Mouse (Mus musculus) layer of hippocampus, postnatal 14 days (tissue): Measurements from ENCODE around the gene Lrch3. TPM values are rescaled to one million over a fixed set of nuclear protein-coding genes. Genes with fewer than 3 reads are reported as not detected.
A peak's percentile ranks its signal among the peaks of the same experiment; 100 is the strongest.

Experiments used
- DNase-seq, 2 experiments: peaks; one replicate each; pipeline ENCODE4 v3.0.0; 2021 to 2022; ENCODE audit warnings: low spot score in 2 of 2, mixed read lengths in 1 of 2
- total RNA-seq, 2 experiments: library from RNA; stranded (reverse); gene quantifications; 2 replicates each; pipeline ENCODE4 v1.2.3; 2021

Gene Lrch3
- total RNA-seq, 2 experiments from 2014 or later: 36.0 to 42.8 TPM

DNA sequence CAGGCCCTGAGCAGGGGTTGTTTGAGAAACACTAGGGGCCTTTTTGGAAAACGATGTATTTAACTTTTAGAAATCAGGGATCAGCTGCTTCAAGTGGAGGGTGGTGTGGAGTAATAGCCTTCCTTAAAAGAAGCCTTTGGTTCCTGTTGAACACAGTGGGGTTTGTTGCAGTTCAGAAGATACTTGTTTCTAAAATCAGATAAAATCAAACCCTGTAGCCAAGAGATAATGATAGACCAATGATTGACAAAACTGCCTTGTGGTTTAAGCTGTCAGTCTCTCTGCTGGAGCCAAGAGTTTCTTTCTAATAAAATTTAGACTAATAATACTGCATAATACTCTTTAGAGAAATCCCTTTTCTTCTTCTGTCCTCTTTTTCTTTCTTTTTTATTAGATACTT lies 66.3 kb downstream of the Lrch3 start:
- DNase-seq: peak in 1 of 2 experiments; percentile 44

DNA sequence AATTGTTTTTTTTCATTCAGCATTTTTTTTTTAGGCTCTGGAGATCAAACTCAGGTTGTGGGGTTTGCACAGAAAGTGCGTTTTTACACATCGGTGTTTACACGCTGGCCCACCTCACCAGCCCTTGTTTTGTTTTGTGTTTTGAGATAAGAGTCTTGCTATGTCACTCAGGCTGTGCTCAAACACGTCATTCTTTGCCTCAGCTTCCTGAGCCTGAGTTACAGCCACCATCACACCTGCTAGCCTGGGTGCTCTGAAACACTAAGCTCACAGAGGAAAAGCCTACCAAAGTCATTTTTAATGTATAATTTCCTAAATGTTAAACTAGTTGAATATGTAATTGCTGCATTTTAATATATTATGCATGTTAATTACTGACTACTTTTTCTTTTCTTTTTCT lies 67.5 kb downstream of the Lrch3 start:
- no peak for DNase-seq

DNA sequence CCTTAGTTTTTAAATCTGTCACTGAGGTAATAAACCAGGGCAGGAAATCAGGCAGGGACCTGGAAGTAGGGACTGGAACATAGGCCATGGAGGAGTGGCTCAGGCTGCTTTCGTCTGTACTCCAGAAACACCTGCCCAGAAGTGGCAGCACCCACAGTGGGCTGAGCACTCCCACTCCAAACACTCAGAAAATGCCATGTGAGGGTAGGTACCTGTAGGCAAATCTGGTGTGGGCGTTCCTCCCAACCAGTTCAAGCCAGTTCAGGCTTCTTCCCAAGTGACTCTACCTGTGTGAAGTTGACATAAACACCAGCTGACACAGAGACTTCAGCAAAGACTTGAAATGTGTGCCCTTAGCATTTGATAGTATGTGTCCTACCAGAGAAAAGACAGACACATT lies 70.7 kb downstream of the Lrch3 start:
- DNase-seq: no peak

DNA sequence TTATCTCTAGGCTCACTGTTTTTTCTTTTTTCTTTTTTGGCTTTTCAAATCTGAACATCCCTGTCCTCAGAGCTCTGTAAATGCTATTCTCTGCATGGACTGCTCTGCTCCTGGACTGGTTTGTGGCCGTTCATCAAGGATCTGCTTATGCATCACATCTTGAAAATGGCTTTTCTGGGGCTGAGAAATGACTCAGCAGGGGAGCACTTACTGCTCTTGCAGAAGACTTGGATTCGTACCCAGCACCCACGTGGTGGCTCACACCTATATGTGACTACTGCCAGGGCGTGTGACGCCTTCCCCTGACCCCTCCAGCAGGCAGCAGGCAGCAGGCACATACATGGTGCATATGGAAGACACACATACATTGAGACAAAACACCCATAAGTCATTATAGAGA lies 78.3 kb downstream of the Lrch3 start:
- no peak for DNase-seq

GRCm38 (mm10) chr16:33005216-33005615 lies 91.3 kb downstream of the Lrch3 start:
- no peak for DNase-seq

DNA sequence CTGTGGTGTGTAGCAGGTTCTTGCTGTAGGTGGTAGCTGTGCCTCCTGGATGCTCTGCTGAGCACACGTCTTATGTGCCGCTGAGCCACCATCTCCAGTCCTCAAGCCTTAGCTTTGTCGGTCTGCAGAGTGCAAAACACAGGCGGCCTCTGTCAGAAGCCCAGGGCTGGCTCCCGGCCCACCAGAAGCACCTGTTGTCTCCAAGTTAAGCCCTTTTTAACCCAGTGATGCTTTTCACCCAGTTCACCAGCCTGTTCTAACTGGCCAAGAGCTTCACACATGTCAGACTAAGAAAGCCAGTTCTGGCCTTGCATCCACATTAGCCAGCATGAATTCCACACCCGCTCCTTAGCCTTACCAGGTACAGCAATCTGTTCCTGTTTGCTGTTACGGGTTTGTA lies 93.0 kb downstream of the Lrch3 start:
- DNase-seq: no peak

GRCm38 (mm10) chr16:33007436-33007835 lies 93.5 kb downstream of the Lrch3 start:
- no peak for DNase-seq

DNA sequence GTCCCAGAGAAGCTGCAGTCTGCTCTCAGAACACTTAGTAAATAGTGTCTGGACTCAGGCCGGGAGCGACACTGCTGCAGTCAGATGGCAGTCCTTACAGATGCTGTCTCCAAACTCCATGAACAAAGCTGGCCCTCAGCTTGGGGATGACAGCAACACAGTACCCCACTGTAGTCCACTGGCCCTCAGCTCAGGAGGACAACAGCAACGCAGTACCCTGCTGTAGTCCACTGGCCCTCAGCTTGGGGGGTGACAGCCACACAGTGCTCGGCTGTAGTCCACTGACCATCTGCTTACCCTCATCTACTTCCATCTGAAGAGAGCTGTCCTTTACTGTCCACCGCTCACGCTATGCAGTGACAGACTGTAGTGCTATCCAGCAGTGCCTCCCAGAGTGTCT lies 96.3 kb downstream of the Lrch3 start:
- DNase-seq: peak in 1 of 2 experiments; percentile 26

- no peak for DNase-seq
These were observed 99.9 kb downstream of the Lrch3 start for GRCm38 (mm10) chr16:33013801-33014200.

DNA sequence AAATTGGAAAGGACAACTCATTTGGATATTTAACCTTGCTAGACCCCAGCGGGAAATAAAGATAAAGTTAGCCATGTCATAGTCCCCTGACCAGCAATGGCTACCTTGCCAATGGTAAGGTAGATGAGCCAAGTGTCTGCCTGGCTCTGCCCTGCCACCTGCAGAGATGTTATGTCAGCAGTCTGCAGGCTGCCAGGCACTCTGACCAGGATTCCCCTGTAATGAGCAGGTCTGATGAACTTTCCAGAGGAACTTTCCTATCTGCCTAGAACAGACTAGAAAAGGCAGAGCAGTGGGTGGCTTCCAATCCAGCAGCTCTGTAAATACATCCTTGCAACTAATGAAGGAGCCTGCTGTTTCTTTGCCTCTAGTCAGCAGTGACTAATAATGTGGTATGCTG lies 101.0 kb downstream of the Lrch3 start:
- no peak for DNase-seq

GRCm38 (mm10) chr16:33015396-33015907 lies 101.6 kb downstream of the Lrch3 start:
- no peak for DNase-seq

- DNase-seq: no peak
These were observed 102.1 kb downstream of the Lrch3 start for GRCm38 (mm10) chr16:33015986-33016385.

DNA sequence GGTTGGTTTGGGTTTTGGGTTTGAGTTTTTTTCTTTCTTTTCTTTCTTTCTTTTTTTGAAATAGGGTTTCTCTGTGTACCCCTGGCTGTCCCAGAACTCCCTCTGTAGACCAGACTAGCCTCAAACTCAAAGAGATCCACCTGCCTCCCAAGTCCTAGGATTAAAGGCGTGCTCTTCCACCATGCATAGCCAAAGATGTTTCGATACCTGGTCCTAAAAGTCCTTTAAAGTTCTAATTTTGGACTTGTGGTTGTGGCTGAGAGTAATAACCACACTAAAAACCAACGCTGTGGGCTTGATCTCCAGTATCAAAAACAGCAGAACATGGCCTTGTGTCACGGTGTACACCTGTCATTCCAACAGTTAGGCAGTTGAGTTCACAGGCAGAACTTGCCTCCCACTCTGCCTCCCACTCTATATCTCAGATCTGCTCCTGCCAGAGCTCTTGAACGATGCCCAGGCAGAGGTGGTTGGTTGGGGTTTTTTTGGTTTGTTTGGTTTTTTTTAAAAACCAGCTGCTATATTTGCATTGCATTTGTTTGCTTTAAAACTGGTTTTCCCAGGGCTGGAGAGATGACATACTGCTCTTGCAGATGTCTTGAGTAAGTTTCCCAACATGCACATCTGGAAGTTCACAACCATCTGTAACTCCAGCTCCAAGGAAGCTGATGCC lies 103.9 kb downstream of the Lrch3 start:
- DNase-seq: no peak

GRCm38 (mm10) chr16:33019117-33019770 lies 105.3 kb downstream of the Lrch3 start:
- DNase-seq: no peak

DNA sequence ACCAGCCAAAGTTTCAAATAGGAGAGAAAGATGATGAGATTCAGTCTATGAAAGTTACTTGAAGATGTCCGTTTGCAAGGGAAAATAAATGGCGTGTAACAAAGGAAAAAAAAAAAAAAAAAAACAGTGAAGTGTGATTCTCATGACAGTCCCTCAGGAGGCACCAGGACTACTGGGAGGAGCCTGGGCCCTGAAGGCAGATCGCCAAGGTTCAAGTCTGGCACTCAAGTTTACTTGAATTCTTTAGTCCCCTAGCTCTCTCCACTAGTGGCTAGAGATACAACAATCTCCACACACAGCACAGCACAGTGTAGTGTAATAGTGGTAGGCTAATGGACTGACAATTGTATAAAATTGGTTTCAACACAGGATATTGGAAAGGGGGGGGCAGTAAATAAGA lies 107.5 kb downstream of the Lrch3 start:
- DNase-seq: no peak

- DNase-seq: peak; percentile 79 to 86
These were observed 109.8 kb downstream of the Lrch3 start for GRCm38 (mm10) chr16:33023750-33024149.

DNA sequence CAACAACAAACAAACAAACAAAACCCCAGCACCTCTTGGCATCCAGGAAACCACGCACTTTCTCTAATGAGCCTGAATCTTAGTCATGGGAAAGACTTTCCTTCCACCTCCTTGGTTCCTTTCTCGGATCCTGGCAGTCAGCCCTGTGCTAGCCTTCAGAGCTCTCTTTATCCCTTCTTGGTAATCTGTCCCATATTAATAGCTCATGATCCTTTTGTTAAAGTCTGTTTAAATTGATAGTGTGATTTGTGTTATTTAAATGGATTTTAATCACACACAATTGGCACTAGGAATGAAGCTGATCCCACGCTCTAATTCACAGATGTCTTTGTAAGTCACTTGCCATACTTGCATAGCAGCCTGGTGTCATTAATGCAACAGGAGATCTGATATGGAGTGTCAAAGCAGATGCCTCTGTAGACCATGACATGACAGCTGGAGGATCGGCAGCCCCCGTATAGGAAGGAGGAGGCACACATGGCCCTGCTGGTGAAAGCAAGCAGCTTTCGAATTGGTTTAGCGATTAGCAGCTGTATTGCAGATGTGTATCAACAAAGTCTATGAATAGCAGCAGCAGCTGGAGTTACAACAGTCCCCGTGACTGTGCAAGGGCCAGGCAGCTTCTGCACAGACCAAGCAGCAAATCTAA lies 110.7 kb downstream of the Lrch3 start:
- peak; percentile 32 to 62 for DNase-seq

GRCm38 (mm10) chr16:33026357-33026756 lies 112.5 kb downstream of the Lrch3 start:
- no peak for DNase-seq

- no peak for DNase-seq
These were observed 122.1 kb downstream of the Lrch3 start for GRCm38 (mm10) chr16:33036006-33036405.

DNA sequence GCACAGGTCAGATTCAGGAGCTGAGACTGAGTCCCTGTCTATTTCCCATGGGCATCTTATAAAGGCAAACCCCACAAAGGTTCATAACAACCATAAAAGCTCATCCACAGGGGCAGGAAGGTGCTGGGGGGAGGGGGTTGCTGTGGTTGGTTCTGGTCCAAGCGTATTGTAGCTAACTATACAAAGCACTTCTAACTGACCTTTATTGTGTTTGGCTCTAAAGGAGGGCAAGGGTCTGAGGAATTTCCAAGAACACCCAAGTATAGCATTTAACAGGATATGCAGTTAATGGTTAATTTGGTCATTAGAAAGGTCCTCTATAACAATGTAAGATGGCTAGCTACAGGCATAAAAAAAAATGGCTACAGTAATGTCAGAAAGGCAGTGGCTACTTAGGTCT lies 128.8 kb downstream of the Lrch3 start:
- DNase-seq: no peak

GRCm38 (mm10) chr16:33043268-33043667 lies 129.4 kb downstream of the Lrch3 start:
- DNase-seq: no peak

DNA sequence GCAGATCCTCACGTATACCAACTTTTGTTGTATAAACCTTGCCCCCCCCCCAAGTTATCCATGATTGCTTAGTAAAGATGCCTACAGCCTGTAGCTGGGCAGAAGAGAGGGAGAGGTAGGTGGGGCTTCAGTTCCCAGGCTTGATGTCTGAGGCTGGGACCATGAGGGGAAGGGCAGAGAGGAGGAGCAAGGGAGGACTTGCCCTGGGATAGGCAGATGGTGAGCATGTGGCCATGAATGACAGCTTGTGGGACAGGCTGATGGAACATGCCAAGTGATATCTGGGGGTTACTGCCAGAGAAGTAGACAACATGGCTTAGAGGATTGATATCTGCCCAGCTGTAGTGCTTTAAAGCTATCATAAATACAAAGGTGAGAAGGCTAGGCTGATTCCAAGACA lies 134.1 kb downstream of the Lrch3 start:
- DNase-seq: no peak
